Mouse (Mus musculus) lung, postnatal 36 days (tissue): ENCODE data around the gene Slco2b1.

Experiments used
- DNase-seq: peaks from one replicate; pipeline ENCODE4 v3.0.0; 2022; ENCODE audit warnings: mixed read lengths

The Slco2b1 gene

DNA sequence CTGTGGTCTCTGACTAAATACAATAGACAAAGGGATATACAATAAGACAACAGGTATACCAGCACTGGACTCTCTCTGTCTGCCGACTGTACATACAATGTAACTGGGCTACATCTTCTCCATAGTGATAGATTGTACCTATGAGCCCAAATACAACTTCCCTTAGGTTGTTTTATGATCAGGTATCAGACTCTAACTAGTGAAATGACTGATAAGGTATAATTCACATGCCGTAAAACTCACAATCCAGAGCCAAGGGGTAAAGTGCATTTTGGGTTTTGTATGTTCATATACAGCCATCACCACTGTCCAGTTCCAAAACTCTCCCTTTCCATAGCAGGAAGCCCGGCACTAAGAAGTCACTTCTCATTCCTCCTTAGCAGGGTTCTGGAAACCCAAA lies 17.8 kb downstream of the Slco2b1 start:
- DNase-seq: no peak

DNA sequence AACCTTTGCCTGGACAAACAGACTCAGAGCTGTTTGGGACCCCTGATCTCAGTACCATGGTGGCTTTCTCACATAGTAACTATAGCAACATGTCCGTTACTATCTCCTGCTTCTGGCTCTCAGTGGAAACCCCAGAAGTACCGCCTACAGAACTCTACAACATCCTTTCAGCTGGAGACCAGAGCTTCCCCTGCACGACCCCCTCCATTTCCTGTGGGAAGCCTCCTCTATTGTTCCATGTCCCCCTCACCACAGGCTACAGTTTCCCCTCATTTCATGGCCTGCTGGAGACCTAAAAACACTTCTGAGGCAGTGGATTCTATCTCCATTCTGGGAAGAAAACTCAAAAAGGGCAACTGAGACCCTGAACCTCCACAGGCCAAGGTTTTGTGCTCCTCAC lies 18.7 kb downstream of the Slco2b1 start:
- no peak for DNase-seq

DNA sequence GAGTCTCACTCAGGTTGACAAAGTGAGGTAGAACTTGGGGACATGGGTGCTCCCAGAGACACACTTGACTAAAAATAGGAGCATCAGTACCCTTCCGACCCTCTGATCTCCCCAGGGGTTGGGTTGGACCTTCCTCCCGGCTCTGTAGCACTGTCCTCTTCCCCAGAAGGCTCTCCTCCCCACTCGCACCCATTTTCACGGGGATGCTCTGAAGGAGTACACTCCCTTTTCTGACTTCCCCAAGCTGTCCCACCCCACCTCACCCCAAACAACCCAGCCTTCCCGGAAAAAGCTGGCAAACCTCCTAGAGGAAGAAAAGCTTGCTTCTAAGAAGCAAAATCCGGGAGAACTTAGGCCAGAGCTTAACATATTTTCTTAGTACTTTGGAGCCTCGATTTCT lies 20.3 kb downstream of the Slco2b1 start:
- DNase-seq: no peak

DNA sequence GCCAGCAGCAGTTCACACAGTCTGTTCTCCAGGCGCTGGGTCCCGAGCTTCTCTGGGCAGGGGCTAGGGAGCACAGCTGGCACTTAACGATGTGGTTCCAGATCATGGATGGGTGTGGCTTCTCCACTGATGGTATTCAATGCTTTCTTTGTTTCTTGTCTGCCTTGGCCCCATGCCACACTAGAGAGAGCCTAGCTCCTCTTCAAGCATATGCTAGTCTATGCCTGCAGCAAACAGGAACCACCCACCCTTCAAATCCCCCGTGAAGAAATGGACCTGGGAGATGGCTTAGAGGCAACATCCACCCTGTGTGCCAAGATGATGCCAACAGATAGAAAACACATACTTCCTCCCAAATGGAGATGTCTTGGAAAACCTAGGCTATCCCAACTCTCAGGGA lies 27.1 kb downstream of the Slco2b1 start:
- DNase-seq: no peak

DNA sequence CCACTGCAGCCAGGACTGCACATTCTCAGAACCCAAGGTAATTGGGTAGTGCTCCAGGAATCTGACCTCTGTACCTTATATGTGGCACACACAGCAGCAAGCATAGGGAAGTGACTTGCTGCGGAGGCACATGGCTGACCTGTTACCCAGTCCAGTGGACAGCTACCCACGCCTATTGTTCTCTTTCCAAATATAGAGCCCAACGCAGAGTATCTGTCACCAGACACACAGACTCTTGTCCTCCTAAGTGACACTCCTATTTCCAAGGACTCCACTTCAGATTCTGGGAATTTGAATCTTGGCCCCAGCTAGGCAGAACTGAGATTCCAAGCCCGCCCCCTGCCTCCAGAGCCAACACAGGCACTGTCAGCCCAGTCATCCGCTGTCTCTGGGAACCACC lies 30.4 kb downstream of the Slco2b1 start:
- DNase-seq: peak; percentile 65

DNA sequence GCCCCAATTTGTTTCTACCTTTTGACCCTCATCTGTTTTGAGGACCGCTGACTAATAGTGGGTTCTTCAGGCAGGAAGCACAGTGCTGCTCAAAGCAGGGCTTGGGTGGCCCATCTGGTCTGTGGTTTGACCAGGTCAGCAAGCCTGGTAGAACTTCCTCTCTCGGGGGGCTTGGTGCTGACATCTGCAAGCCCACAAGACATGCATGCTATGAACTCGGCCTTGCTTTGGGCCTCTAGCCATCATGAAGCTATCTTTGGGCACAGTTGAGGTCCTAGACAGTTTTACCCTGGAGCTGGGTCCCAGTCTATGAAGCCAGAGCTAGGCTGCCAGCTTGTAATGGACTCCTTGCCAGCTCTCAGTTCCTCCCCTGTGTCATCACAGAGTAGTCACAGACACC lies 36.2 kb downstream of the Slco2b1 start:
- DNase-seq: peak; percentile 44

DNA sequence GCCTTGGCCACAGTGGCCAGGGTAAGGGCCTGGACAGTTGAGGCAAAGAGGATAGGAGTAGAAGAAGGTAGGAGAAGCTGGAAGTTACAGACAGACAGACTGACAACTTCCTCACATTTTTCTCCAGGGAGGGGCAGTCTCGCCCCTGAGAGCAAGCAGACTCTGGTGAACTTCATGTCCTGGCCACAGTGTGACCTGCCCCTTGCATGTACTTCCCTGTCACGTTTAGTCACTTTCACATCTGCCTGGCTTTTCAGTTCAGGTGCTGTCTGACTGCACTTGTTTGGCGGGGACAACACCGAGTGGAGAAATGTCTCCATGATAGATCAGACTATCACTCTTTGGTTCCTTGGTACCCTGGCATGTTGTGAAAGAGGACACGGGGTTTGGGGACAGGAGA lies 36.9 kb downstream of the Slco2b1 start:
- peak; percentile 56 for DNase-seq

DNA sequence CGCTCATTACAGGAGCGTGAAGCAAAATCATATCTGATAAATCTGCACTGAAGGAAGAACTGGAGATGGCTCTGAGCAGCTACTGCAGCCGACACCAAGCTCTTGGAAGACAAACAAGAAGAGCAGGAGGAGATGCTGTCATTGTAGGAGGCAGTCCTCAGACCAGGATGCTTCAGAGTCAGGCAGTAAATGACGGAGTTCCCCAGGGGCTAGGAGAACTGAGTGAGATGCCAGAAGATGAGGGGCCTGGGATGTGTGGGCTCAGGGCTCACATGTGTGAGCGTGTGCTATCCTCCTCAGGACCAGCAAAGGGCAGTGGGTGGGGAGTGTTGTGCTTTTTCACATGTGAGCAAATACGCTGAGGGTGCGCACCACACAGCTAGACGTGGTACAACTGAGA lies 38.0 kb downstream of the Slco2b1 start:
- DNase-seq: no peak

DNA sequence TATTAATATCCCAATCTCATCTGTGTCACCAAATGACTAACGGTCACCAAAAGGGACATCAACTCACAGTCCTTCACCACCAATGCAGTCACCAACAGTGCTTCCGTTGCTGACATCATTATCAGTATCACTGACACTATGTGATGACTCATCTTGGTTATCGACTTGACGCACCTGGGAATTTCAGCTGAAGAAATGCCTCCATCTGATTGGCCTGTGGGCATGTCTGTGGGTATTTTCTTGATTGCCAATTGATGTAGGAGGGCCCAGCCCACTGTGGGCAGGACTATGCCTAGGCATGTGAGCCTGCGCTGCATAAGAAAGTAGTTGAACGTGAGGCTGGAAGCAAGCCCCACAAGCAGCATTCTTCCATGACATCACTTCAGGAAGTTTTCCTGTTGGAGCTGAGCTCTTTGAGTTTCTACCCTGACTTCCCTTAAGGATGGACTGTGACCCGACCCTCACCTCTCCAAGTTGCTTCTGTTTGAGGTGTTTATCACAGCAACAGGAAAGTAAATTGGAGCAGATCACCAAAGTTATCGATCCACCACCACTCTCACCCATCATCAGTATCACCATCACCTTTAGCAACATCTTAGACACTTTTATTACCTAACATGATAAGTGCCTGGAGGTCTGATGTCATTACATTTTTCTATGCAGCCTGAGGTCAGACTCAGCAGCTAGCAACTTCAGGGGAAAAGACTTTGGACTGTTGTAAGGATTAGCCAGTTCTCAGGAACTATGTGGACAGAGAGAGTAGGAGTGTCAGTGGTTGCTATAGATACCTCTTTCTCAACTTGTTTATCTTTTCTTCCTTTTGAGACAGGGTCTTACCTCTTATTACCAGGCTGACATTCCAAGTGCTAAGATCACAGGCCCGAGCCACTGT lies 39.4 kb downstream of the Slco2b1 start:
- no peak for DNase-seq

DNA sequence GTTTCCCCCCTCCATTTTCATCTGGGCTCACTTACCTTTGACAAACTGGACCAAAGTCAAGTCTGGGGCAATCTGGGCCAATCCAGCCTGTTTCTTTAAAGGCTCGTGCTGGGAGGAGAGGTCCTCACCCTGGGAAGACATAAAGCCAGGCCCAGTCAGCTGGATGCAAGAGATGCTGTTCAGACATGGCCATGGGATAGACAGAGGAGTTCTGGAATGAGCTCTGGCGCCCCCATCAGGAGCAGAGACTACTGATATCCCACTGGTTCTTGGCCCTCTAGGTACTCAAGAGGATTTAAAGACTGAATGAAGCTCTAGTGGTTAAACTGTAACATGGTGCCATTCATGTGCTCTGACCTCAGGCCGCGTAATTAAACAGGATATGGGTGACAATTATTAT lies 40.2 kb downstream of the Slco2b1 start:
- peak; percentile 52 for DNase-seq

DNA sequence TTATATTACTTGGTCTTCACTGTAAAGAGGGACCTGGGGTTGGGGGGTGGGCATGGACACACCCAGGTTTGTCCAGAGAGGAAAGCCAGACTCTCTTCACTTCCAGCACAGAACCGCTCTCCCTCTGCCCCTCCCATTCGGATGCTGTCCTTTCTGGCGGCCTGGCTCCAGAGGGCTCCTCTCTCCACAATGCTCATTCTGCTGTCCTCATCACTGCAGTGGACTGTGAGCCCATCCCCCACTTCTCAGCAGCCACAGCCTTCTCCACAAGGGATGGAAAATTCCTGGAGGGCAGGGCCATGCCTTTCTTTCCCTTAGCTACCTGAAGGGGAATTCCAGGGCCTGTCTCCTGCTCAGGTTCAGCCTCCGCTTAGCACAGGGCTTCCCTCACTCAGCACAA lies 42.3 kb downstream of the Slco2b1 start:
- DNase-seq: peak; percentile 19

DNA sequence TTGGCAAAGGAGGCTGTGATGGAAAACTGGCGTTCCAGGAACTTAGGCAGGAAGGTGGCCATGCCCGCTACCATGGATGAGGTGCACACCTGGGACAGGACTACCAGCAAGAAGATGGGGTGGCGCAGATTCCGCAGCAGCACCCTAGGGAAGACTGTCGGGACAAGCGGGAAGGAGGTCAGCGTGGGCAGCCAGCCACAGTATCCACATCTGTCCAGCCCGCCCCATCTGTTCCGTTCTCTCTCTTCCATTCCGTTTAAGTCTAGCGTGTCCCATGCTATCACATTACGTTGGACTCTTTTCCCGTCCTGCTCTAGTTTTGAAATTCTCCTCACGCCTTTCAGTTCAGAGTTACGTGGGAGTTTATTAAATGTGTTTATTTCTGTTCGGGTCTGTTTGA lies 44.0 kb downstream of the Slco2b1 start:
- DNase-seq: no peak

DNA sequence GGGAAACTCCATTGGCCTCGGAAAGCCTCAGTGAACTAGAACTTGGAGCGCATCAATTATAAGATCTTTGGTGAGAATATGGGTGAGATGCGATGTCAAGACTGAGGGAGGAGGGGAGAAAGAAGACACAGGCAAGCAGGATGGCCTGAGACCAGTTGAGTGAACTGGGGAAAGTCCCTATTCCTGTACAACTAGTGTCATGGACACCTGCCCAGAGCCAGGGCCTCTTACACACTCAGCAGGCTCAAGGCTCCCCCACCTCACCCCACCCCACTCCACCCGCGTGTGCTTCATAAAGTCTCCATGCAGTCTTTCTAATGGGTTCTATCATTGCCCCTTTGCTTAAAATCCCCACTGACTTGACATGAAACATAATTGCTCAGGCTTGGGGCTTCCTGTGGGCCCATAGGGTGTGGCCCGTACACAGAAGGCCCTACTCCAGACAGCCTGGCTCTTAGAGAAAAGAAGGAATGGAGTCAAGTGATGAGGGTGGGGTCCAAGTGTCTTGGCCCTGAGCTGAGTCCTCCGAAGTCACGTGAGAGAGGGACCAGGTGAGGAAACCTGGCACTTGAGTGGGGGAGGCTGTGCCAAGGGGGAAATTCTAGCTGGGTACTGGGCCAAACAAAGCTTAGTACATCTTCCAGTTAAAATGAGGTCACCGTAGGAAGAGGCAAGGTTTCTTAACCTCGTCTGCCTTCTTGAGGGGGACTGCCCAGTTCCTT lies 45.2 kb downstream of the Slco2b1 start:
- DNase-seq: peak; percentile 59

DNA sequence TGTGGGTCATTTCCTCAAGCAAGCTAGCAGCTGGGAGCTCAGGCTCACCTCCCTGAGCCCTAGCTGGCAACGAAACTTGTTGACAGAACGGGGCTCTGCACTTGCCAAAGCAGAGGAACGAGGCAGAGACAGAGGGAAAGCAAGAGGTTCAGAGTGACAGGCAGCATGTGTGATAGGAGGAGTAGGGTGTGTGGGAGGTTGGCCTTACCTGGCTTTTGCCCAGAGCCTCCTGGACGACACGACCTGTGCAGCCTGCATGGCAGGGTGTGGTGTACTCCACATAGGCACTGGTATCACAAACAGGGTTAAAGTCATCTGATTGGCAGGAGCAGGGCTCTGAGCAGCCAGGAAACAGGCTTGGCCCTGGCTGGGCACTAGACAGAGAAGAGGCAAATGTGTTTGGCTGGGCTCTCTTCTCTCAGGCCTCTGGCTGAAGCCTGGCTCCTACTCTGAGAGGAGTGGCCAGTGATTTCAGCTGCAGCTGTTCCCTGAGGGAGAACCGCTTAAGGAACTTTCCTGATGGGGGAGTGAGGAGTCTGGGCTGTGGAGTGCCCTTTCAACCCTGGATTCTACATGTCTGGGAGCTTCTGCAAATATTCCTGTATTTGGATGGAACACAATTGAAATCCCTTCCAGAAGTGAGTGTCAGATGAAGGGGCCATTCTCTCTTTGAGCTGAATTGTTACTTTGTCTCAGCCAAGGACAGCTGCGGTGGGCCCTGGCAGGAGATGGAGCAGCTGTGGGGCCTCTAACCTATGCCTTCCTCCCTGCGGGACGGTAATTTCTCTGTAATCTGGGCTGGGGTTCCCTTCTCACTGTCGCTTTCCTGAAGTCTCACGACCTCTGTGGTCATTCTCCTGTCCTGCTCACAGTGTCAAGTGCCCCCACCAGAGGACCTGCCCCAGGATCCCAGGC lies 46.3 kb downstream of the Slco2b1 start:
- peak; percentile 65 for DNase-seq

DNA sequence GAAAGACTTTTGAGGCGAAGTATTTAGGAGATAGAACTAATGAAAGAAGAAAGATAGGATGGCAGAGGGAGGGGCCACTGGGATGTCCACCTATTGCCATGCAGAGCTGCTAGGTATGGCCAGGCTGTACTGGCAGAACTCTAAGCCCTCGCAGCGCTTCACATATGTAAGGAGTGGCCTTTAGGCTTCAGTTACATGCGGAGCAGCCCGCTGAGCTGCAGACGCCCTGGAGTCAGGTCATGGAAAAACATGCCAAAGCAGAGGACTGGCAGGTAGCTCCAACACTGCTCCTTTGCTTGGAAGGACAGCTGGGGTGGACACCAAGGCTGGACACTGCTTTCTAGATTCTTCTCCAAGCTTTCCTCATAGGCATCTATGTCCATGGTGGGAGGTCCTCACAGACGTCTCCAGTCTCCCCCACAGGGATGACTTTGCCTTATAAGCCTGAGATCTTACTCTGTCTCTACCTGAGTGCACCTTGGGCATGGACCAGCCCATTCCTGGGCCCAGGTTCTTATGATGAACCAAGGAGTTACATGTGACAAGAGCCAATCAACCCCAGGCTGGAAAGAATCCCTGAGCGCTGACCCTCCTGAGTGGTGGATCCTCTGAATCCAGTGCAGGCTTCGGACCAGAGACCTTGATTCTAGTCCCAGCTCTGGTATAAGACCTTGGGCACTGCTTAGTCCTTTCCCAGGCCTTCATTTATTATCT lies 47.5 kb downstream of the Slco2b1 start:
- DNase-seq: no peak

DNA sequence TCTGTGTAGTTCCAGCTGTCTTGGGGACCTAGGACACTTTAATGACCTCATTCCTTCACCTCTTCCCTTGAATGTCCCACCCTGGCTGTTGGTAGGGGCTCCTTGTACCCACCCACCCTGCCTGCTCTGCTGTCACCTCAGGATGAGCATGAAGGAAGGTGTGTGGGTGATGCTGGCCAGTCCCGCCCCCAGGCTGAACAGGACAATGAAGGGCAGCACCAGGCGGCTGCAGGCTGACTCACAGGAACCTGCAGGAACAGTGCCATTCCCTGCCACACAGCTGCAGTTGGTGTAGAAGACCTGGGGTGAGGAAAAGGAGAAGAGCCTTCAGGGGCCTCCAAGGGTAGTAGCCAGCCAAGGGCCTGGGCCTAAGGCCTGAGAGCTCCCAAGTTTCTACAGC lies 48.8 kb downstream of the Slco2b1 start:
- no peak for DNase-seq

DNA sequence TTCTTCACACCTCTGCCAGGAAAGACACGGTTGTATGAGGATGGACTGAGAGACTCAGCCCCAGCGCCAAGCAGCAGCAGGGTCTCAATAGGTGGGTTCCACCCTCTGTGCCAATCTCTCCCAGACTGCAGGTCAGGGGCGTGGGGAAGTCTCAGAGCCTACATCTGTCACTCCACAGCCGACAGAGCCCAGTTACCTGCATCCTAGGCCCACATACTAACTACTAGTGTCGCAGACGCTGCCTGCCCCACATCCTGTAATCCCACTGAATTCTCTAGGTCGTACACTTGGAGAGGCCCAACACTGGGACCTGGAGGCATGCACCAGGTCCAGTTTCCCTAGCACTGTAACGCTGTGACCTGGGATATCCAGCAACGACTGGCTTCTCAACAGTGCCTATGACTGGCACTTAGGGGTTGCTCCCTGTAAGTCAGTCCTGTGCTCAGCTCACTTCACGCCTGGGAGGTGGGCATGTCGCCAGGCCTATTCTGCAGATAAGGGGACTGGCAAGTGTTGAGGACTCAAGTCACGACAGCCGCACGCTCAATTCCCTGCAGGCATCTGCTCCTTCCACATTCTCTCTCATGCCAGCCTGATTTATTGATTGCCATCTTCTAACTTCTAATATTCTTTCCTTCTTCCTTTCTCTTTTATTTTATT lies 49.4 kb downstream of the Slco2b1 start:
- peak; percentile 46 for DNase-seq

DNA sequence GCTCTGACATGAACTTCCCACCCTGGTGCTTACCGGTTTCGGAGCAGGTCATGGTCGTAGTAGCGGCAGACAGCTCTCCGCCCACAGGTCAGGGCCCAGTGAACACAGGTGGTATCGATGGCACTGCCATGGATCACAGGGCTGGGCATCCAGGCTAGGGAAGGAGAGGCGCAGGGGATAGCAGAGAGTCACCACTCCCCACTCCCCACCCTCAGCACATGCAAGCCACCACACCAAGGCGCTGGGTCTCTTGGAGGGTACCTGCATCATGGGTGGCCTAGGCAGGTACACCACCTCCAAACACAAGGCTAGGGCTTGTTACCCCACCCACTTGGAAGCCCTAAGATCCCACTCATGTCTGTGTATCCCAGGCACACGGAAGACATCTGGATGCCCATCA lies 50.1 kb downstream of the Slco2b1 start:
- DNase-seq: no peak

DNA sequence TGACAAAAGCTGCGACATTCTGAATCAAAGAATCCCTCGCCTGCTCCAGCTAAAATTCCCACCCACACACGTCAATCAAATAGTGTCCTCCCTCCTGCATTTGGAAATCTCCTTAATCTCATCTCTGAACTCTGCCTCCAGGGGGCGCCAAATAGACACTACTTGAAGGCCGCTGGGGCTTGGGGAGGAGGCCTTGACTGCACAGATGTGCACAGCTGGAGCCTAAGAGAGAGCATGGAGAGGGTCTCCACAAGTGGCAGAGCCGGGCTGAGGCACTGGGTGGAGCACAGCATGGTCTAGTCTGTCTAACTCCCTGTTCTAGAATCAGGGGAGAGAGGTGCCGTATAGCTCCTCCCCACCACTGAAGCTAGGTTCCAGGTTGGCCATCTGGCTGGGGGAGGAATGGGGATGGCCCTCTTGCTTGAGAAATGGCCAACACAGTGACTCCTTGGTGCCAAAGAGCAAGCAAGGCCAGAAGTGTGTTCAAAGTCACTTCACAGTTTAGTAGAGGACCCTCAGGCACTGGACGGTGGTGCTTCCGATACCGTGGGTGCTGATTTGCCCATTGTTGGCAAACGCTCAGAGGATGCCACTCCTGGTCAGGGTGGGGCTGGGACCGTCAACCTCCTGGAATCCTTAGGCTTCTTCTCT lies 51.6 kb downstream of the Slco2b1 start:
- peak; percentile 92 for DNase-seq

DNA sequence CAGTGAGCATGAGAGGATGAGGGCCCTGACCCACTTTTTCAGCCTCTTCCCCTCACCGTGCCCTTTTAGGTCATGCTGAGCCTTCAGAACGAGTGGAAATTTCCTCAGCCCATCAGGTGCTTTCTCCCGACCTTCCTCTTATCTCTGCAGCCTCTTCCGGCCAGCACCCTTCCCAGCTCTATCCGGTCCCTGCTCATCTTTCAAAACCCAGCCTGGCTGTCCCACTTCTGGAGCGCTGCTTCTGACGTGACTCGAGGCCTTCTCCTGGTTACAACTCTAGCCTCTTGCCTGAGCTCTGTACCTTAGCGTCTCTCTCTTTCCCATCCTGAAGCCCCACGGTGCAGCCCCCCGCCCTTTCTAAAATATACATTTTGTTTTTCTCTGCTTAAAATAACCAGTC lies 56.9 kb downstream of the Slco2b1 start:
- DNase-seq: no peak

DNA sequence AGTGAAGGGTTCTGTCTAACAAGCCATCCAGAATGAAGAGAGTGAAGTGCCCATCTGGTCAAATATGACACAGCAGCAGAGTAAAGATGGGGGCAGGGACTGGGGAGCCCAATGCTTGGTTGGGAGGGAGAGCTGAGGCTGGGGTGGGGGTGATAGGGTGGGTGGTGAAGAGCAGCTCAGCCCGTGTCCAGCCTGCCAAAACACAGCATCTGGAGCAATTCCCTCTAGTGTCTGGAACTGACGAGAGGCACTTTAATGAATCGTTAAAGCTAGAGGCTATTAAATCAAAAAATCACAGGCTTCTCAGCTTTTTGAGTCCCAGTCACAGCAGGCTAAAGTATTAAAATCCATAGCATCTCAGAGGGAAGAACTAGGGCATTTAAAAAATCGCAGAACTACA lies 61.6 kb downstream of the Slco2b1 start:
- DNase-seq: no peak
